Mouse (Mus musculus) telencephalon, adult 2 months (tissue): ENCODE data around the gene Hcrtr2.
A peak's percentile ranks its signal among the peaks of the same experiment; 100 is the strongest.

Source experiments
- DNase-seq: peaks from one replicate; pipeline ENCODE4 v3.0.0-alpha.2; 2011; ENCODE audit warnings: low read depth, low spot score

Gene Hcrtr2

GRCm38 (mm10) chr9:76235945-76236503 lies 87.6 kb downstream of the Hcrtr2 start:
- DNase-seq, result no peak

GRCm38 (mm10) chr9:76234899-76235298 lies 88.8 kb downstream of the Hcrtr2 start:
- no peak for DNase-seq

DNA sequence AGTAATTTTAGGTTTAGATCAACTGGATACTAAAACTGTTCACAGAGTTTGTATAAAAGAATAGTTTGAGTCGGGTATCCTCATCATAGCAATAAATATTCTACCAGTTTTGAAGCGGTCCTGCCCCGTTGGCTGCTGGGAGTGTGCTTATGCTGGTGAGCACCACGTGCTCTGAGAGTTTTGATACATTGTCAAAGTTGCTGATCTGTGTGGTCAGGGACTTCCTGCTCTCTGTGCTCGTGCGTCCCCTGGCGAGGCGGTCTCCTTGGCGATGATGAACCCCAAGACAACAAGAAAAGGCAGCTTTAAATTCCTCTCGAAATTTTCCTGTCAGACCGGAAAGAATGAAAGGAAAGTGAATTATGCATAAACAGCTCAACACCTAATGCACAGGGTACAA lies 93.3 kb downstream of the Hcrtr2 start:
- no peak for DNase-seq

- DNase-seq, result no peak
Observed at GRCm38 (mm10) chr9:76217178-76217975, 106.3 kb downstream of the Hcrtr2 start.

GRCm38 (mm10) chr9:76214678-76215077 lies 109.0 kb downstream of the Hcrtr2 start:
- peak; percentile 26 for DNase-seq

DNA sequence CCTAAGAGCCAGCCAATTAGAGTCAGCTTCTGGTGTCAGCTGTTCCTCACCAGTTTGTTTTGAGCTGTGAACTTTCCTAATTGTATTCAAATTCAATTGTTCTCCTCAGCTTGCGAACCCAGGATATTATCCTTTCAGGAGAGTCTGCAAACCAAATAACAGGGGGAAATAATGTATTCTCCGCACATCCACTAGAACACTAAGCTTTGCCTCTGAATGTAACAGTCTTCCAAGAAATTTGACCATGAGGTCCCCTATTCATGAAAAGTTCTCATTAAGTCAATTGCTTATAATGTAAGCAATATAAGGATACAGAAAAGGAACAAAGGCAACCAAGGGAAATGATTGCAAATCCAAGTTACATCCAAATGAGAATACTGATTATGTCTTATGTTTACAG lies 110.1 kb downstream of the Hcrtr2 start, which contains the start of gene Gfral:
TSS of gene Gfral (minus strand) at position 101 of the 400 bp plus-strand sequence.
- DNase-seq, result no peak

GRCm38 (mm10) chr9:76196917-76197316 lies 126.7 kb downstream of the Hcrtr2 start:
- no peak for DNase-seq

DNA sequence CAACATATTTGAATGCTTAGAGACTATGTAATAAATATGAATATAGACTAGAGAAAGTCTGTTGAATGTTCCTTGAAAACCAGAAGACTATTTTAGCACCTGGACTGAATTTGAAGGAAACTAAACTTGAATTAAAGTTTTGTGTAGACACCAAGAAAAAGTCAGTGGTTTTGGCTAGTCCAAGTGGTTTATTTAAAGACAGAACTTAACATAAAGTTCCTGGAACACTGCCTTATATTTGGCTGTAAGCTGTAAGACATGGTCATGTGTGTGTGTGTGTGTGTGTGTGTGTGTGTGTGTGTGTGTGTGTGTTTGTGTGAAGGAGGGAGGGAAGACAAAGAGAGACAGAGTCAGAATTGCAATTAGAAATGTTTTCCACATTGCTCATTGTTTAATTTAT lies 144.4 kb downstream of the Hcrtr2 start:
- DNase-seq, result no peak
